Mouse (Mus musculus): ENCODE data around the gene Pax7.

The Pax7 gene

DNA sequence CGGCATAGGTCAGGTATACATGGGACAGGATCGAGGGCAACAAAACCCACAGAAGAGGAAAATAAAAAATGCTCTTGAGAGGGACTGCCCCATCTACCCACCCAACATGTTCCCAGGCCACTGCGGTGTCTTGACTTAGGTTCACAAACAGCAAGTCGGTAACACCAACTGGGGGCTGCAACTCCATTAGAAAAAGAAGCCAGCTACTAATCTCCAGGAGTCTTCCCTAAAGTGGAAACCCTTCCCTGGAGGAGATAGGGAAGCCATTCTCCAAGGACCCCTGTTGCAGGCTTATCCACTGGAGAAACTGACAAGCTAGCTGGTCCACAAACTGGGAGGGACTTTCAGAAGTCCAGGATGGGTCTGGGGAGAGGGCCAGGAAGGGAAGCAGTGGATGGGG, 21.4 kb downstream of the Pax7 start:
- DNase-seq (ENCODE audit: low spot score in 2 of 2): no peak

DNA sequence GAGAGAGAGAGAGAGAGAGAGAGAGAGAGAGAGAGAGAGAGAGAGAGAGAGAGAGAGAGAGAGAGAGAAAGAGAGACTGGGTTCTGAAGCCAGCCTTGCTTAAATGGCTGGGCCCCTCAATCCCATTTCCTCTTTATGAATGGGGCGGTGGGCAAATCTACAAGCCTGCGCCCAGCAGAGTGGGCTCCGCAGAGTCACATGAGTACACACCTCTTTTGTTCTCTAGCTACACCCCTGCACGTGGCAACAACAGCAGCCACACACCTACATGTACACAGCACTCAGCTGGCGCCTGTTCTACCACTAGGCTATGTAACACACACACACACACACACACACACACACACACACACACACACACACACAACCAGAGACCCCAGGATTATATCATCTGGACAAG, 21.9 kb downstream of the Pax7 start:
- DNase-seq (ENCODE audit: low spot score in 2 of 2): no peak

GRCm38 (mm10) chr4:139810762-139811438, 22.4 kb downstream of the Pax7 start:
- DNase-seq (ENCODE audit: low spot score in 2 of 2): no peak

- no peak for DNase-seq (ENCODE audit: low spot score in 2 of 2)
These were observed 23.9 kb downstream of the Pax7 start for GRCm38 (mm10) chr4:139809381-139809820.

GRCm38 (mm10) chr4:139807820-139808219, 25.5 kb downstream of the Pax7 start:
- no peak for DNase-seq (ENCODE audit: low spot score in 2 of 2)

DNA sequence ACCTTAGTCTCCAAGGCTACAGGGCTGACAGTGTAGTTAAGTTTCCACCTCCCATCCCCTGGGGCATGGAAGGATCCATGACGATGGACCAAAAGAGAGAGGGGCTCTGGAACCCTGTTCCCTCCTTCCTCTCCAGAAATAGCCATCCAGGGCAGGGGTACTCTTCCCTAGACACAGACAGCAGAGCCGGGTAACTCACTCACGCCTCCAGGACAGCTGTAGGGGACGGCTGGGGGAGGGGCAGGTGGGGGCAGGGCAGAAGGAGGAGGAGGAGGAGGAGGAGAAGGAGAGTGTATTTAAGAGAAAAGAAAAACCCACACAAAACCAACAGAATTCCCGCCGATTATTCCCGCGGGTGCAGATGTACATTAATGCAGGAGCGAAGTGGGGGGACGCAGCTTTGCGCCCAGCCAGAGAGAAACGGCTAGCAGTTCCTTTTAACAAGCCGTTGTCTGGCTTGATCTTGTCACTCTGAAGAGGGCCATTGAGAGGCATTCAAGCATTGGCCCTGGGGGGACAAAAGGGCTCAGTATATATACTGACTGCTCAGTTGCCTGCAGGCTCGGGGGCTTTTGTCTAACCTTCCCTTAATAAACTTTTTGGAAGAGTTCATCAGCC, 26.0 kb downstream of the Pax7 start:
- no peak for DNase-seq (ENCODE audit: low spot score in 2 of 2)

DNA sequence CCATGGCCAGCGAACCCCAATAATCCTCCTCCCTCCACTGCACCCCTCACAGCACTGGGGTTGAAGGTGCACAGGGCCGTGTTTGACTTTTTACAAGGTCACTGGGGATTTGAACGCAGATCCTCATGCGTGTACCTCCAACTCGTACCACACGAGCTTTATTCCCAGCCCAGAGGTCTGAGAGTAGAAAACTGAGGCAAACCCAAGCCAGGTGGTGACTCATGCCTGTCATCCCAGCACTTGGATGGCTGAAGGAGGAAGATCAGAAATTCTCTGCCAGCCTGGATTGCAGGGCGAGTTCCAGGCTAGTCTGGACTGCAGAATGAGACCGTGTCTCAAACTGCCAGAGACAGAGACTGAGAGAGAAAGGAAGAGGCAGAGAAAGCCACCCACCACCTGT, 28.4 kb downstream of the Pax7 start:
- DNase-seq (ENCODE audit: low spot score in 2 of 2): no peak

GRCm38 (mm10) chr4:139803981-139804380, 29.3 kb downstream of the Pax7 start:
- DNase-seq (ENCODE audit: low spot score in 2 of 2): no peak

- peak in 1 of 2 experiments; percentile 6 for DNase-seq (ENCODE audit: low spot score in 2 of 2)
These were observed 33.8 kb downstream of the Pax7 start for GRCm38 (mm10) chr4:139799436-139800100.

DNA sequence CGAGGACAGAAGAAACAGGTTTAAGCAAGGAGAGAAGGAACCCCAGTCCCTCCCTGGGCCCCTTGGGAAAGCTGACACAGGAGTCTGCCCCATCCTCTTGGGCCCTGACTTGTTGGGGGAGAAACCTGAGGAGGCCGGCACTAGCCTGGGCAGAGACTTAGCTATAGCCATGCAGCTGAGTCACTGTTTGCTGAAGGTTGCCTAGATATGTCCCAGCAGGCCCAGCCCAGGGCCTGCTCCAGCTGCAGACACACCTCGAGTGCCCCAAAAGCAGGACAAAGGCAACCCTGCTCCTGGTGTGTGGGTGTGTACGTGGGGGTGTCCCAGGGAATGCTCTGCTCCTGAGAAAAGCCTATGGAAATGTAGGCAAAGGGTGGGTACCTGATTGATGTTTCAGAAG, 36.0 kb downstream of the Pax7 start:
- peak; percentile 45 to 76 for DNase-seq (ENCODE audit: low spot score in 2 of 2)

- DNase-seq (ENCODE audit: low spot score in 2 of 2): no peak
These were observed 37.2 kb downstream of the Pax7 start for GRCm38 (mm10) chr4:139796115-139796514.

DNA sequence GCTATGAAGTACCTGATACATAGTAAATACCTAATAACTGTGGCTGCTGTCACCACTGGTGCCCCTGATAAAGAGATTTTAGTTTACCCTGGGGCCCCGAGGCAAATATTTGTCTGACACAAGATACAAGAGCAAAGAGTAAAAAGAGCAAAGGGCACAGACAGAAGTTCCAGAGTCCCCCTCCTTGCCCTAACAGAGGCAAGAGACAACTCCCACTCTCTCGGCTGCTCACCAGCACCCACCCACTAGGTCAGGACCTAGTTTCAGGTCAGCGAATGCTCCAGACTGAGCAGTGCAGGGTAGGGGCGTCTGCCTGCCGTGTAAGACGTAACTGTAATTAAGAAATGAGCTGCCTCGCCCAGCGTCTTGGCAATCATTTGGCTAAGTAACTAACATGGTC, 42.2 kb downstream of the Pax7 start:
- no peak for DNase-seq (ENCODE audit: low spot score in 2 of 2)

- no peak for DNase-seq (ENCODE audit: low spot score in 2 of 2)
These were observed 43.6 kb downstream of the Pax7 start for GRCm38 (mm10) chr4:139789772-139790171.

DNA sequence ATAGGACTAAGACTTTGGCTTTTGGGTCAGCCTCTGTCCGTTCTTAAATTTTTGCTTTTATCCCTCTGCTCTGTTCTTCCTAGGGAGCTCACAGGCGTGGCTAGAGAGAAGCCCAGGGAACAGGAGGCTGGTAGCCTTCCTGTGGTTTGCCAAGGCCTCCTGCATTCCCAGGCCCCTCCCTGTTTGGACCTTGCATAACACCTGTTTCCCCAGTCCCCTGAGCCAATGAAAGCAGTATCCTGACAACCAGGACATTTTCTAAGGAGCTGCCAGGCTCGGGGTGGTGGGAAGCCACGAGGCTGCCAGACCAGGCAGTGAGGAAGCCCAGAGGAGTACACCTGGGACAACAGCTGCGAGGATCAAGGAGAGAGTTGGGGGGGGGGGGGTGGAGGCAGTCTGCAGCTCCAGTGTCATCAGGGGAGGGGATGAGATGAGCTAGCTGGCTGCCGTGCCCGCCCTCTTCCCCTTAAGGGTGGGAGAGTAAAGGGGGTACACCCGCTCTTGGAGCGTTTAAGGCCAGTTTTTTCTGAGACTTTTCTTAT, 50.3 kb downstream of the Pax7 start:
- DNase-seq (ENCODE audit: low spot score in 2 of 2): no peak

- no peak for DNase-seq (ENCODE audit: low spot score in 2 of 2)
These were observed 62.1 kb downstream of the Pax7 start for GRCm38 (mm10) chr4:139771125-139771631.

GRCm38 (mm10) chr4:139767823-139768222, 65.5 kb downstream of the Pax7 start:
- no peak for DNase-seq (ENCODE audit: low spot score in 2 of 2)

DNA sequence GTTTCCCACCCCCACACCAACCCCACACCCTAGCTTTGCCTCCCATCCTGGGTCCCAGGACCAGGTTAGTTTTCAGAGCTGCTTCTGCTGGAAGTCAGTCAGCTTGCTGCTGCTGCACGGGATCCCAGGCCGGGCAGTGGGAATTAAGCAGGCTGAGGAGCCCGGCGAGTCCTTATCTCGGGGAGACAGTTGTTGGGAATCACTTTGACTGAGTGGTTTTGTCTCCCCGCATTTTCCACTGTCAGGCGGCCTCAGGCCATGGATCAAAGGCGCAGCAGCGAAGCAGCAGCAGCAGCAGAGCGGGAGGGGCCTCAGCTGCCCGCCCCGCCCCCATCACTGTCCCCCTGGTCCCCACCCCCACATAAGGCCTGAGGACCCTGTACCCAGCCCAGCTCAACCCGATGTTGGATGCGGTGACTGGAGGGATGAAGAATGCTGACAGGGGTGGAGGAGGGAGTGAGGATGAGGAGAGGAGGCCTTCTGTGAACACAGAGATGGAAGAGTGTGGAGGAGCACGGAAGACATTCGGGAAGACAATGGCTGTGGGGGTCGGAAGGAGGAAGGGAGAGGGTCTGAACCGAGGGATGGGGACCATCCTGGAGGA, 66.1 kb downstream of the Pax7 start:
- no peak for DNase-seq (ENCODE audit: low spot score in 2 of 2)

DNA sequence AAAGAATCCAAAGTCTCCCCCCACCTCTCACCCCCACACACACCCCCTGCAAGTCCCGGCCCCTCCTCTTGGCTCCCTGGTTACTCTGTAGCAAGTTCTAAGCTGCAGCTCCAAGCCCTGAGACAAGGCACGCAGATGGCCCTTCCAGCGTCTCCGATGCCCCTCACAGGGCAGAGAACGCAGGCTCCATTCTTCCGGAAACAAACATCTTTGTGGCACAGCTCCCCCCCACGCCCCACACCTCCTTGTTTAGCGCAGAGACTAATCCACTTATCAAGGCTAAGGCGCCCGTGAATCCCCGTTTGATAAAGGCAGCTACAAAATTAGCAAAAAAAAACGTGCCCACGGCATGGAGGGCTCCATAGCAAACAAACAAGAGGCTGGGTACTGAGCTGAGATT, 71.4 kb downstream of the Pax7 start:
- DNase-seq (ENCODE audit: low spot score in 2 of 2): no peak

- DNase-seq (ENCODE audit: low spot score in 2 of 2): no peak
These were observed 72.6 kb downstream of the Pax7 start for GRCm38 (mm10) chr4:139760736-139761135.

DNA sequence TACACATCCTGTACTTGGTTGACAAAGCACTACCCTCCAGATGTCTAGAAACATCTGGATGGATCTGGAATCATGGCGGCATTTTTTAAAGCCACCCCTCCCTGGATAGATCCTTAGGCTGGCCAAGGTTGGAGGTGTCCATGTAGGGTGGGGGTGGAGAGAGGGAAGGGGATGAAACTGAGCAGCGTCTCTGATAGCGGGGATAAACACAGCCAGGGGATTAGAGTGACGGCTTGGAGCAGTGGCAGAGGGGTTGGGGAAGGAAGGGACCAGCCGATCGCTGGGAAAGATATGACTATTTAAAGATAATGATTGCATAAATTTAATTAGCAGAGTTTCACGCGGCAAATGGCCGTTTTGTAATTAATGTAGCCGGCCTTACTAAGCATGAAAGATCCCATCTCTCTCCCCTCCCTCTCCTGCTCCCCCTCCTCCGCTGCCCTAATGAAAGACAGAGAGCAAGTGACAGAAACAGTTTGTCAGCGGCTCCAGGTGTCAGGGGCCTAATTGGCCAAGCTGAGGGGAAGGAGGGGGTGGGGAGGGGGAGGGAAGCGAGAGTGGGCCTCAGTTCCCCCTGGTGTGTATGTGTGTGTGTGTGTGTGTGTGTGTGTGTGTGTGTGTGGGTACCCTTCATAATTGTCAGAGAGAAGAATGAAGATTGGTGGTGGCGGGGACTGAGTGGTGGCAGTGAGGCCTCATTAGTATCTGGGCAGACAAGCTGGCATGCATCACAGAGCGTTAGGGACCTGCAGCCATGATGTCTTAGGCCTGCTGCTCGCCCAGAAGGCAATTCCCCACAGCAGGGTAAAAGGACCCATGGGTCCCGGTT, 74.6 kb downstream of the Pax7 start:
- no peak for DNase-seq (ENCODE audit: low spot score in 2 of 2)

DNA sequence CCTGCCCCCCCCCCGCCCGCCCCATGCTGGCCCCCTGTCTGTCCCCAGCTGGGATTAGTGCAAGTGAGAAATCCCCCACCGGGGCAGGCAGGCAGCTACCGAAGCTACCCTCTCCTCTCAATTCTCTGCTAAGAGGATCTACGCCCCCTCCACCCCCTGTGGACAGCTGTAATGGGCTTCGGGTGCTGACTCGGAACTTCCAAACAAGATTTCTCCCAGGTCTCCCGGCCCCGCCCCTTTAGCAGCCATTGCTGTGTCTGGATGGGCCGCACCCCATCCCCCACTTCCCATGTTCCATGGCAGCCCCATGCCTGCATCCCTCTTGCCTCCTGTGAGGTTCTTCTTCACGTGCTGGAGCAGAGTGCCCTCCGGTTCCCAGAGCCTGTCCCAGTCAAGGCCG, 76.4 kb downstream of the Pax7 start:
- DNase-seq (ENCODE audit: low spot score in 2 of 2): no peak

Measured in urinary bladder, adult 18-20 months (tissue).